Mouse (Mus musculus): Measurements from ENCODE around the gene Gzmn.

- TF ChIP-seq CTCF (IDR thresholded peaks at IDR 0.05), result no peak
- TF ChIP-seq EP300 (IDR thresholded peaks at IDR 0.05; ENCODE audit: insufficient read depth, low read depth, low read length), result no peak
These were observed 31.2 kb upstream of the Gzmn start for GRCm38 (mm10) chr14:56205613-56206012.
